Mouse (Mus musculus): ENCODE results near the gene Arfgef2.

Gene Arfgef2

DNA sequence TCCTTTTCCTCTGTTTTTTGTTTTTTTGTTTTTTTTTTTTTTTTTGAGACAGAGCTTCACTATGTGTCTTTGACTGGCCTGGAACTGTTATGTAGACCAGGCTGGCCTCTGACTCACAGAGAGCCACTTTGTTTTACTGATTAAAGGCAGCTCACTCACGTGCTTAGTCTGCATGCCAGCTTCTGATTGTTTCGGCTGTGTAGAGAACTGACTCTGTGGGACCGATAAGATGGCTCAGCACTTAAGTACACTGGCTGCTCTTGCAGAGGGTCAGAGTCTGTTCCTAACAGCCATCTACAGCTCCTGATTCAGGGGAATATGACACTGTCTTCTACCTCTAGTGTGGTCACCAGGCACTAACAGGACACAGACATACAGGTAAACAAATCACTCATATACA lies 57.1 kb downstream of the Arfgef2 start:
- DNase-seq (ENCODE audit: low spot score) = no peak

DNA sequence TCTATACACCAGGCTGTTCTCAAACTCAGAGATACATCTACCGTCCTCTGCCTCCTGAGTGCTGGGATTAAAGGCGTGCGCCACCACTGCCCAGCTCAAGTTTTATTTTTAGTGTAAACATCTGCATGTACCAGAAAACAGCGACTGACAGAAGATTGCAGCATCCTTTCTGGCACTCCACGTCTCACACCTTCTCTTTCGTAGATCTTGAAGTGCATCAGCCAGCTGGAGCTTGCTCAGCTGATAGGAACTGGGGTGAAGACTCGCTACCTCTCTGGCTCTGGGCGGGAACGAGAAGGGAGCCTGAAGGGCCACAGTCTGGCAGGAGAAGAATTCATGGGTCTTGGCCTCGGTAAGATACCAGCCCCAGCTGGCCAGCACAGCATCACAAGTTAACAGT lies 60.1 kb downstream of the Arfgef2 start:
- no peak for DNase-seq (ENCODE audit: low spot score)

DNA sequence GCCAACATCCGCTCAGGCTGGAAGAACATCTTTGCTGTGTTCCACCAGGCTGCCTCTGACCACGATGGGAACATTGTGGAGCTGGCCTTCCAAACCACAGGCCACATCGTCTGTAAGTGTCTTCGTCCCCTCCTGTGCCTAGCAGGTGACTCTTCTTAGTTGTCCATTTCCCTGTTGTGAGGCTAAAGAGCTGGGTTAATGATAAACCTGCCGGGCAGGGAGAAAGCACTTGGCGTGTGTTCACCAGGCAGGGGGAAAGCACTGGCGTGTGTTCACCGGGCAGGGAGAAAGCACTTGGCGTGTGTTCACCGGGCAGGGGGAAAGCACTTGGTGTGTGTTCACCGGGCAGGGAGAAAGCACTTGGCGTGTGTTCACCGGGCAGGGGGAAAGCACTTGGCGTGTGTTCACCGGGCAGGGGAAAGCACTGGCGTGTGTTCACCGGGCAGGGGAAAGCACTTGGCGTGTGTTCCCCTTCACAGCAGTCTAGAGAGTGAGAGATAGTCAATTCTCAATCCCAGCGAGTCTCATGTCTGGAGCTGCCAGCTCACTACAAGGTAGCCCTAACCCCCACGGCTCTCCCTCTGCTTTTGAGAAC lies 65.0 kb downstream of the Arfgef2 start:
- no peak for DNase-seq (ENCODE audit: low spot score)

DNA sequence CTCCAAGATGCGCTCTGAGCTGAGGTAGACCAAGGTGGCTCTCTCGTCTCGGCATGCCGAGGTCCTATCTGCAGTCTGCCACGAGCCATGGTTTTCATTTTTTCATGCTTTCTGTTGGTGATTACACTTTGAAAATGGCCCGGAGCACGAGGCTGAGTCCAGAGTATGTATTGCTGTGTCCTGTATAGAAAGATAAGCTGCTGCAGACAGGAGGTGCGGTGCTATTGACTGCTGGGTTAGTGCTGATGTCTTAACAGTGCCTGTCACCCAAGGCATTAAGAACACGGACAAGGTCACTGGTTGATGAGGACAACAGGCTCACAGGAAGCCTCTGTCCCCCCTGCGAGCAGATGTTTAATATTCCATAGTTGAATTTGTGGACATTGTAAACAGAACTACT lies 65.5 kb downstream of the Arfgef2 start:
- DNase-seq (ENCODE audit: low spot score) = no peak

DNA sequence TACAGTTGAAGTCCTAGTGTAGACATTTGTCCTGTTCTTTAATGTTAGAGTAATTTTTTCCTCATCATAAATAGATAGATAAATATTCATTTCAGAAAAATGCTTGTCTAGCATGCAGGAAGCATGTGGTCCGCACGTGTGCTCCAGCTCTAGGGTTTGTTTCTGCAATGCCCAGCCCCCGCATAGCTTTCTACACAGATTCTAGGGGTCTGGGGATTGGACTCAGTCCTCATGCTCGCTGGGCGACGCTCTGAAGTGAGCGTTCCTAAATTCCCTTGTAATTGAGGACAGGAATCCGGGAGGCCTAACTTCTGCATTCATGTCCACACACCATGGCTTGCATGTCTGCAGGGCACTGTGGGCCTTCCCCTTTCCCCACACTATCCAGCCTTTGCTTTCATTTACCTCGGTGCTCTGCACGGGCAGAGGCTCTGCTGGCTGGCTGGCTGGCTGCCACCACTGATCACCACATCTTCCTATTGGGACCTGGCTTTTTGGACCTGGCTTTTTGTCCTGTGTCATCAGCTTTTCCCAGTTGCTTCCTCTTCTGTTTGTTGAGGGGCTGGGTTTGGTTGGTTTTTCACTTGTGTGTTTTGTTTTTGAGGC lies 69.4 kb downstream of the Arfgef2 start:
- DNase-seq (ENCODE audit: low spot score) = no peak

DNA sequence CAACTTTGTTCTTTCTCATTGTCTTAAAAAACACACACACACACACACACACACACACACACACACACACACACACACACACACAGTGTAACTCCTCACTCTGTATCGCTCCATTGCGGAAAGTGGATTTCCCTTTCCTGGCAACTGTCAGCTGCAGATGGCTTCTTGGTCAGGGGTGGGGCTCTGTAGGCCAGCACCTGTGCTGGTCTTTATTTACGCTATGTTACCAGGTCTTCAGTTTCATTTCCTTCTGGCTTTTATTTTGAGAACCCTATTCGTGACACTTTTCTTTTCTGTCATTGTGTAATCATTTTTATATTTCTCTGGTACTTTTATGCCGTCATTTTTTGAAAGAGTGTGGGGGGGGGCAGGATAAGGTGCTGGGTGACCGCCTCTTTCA lies 70.2 kb downstream of the Arfgef2 start:
- no peak for DNase-seq (ENCODE audit: low spot score)

DNA sequence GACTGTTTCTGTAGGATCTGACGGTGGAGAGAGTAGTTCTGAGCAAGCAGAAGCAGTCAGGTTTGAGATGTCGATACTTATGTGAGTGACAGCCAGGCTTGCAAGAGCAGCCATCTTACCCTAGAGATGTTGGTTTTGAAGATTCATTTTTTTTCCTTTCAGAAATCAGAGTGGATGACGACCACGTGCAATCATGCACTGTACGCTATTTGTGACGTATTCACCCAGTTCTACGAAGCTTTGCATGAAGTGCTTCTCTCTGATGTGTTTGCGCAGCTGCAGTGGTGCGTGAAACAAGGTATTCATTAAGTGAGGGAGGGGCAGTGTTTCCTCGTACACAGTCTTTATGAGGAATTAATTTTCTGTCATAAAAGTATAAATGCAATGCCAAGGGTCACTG lies 70.9 kb downstream of the Arfgef2 start:
- no peak for DNase-seq (ENCODE audit: low spot score)

DNA sequence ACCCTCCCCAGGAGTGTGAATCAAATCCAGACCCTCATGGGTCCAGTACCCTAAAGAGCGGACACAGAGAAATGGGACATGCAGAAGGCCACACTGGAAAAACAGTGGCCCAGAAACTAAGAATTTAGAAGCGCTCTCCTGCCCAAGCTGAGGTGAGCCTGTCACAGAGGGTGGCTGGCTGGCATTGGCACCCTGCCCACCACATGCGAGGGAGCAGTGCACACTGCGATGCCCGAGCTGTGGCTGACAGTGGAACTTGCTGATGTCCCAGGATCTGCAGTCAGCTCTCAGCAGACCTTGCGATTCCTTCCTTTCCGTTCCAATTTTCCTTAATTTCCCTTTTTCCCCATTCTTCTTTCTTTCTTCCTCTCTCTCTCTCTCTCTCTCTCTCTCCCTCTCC lies 79.7 kb downstream of the Arfgef2 start:
- no peak for DNase-seq (ENCODE audit: low spot score)

DNA sequence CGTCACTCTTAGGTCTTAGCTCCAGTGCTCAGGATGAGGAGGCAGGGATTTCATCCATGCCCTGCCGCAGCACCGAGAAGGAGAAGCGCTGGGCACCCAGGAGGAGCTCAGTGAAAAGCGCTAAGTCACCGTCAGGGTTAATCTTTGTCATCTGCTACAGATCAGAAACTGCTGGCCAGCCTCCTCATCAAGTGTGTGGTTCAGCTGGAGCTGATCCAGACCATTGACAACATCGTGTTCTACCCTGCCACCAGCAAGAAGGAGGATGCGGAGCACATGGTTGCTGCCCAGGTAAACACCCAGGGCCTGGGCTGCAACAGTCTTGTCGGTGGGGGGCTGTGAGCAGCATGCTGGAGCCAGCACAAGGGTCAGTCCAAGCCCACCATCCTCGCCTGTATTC lies 80.2 kb downstream of the Arfgef2 start:
- DNase-seq (ENCODE audit: low spot score) = no peak

DNA sequence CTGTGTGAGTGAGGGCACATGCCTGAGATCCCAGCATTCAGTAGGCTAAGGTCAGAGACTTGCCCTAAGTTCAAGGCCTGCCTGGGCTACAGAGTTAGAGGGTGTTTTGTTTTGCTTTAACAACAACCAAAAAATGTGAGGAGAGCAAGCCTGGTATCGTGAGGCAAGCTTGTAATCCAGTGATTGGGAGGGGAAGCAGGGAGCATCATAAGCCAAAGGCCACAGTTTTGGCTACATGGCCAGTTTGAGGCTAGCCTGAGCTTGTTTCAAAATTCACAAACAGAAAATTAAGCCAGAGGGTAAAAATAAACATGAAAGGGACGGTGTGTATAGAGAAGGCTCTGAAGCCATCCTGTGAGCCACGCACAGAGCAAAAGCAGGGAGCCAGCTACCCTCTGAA lies 80.8 kb downstream of the Arfgef2 start:
- no peak for DNase-seq (ENCODE audit: low spot score)

DNA sequence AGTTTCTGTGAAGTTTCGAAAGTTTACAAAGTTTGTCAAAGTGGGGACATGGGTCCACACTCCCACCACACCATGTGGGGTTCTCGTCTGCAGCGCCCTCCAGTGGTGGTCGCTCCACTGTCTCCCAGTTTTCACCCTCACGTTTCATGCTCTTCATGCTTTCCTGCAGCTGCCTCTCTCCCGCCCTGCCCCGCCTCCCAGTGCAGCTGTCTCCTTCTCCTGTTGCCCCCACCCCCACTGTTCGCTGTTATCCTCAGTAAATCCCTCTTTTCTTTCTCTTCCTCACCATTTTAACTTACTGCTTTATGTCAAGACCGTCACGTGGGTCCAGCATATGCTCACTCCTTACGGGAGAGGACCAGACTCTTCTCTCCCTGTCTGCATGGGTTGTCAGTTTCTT lies 82.4 kb downstream of the Arfgef2 start:
- DNase-seq (ENCODE audit: low spot score) = no peak

DNA sequence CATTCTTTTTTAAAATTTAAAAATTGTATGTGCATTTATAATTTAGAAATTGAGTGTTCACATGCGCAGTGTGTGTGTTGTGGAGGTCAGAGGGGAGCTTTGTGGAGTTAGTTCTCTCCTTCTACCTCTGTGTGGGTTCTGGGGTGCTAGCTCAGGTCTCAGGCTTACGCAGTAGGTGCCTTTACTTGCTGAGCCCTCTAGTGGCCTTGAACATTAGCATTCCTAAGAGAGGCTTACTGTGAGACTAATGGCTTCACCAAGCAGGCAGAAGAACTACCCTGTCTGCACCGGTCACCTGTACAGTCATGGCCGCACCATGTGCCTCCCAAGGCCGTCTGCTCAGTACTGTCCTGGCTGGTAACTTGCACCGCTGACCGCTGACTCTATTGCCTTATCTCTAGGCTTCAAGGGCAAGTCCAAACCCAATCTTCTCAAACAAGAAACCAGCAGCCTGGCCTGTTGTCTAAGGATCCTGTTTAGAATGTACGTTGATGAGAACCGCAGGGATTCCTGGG lies 86.0 kb downstream of the Arfgef2 start:
- no peak for DNase-seq (ENCODE audit: low spot score)

DNA sequence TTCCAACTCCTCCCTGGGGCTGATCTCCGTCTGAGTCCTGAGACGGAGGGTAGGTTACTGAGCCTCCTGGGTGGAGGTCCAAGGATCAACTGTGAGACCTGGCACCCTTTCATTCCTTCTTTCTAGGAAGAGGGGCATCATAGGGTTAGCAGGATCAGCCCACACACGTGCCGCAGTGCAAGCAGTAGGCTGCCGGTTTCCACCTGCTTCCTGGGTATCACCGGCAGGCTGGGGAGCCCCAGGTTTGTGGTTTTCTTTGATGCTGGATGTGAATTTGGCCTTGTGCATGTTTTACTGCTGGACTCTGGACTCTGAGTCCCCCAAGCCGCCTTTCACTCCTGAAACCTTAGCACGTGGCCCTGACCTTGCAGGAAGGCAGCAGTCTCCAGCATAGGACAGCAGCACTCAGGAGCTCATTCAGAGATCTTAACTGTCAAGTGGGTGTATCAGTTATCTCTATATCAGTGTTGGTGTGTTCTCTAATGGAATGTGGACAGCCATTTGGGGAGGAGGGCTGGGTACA lies 86.8 kb downstream of the Arfgef2 start:
- DNase-seq (ENCODE audit: low spot score) = no peak

DNA sequence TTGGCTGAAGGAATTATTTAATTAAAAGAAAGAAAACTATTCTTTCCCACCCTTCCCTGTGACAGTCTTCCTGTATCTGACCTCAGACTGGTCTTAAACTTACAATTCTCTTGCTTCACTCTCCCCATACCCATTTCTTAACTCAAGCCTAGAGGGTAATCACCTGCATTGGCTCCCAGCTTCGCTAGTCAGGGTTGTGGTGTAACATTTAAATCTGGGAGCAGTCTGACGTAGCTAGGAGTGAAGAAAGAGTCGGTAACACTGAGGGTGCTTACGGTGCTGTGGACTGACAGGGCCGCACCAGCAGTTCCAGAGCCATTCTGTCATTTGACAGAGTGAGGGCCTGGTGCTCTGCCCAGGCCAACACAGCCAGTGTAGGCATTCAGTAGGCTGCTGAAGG lies 87.6 kb downstream of the Arfgef2 start:
- DNase-seq (ENCODE audit: low spot score) = no peak

DNA sequence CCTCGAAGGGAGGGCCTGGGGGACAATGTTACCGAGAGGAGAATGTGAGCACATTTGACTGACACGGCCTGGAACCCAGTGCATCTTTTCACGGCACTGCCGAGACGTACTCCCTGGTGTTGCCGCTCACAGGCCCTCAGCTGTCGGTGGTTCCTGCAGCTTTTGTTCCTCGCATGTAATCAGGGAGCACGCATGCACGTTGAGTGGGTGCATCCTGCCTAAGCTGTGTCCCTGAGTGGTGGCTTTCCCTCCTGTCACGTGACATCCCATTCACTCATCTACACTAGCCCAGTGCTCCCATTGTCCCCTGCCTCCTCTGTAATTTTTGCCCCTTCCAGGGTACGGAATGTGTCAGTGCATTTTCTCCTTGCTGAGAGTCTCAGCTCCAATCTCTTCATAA lies 91.0 kb downstream of the Arfgef2 start:
- DNase-seq (ENCODE audit: low spot score) = no peak

DNA sequence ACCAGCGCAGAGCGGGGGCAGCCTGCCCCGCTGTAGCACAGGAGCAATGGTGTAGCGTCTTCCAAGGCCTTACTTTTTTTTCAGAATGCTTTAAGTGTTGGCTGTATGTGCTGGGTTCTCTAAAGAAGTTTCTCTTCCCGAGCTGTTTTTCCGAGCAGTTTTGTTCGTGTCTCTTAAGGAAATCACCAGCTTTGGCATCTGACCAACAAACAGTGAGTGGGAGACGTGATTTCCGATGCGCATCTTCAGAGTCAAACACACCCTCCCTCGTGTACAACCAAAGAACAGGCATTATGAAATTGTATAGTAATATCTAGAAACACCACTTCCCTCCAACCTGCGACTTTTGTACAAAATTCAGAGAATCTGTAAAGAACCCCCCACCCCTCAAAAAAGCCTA lies 91.6 kb downstream of the Arfgef2 start:
- DNase-seq (ENCODE audit: low spot score) = no peak

DNA sequence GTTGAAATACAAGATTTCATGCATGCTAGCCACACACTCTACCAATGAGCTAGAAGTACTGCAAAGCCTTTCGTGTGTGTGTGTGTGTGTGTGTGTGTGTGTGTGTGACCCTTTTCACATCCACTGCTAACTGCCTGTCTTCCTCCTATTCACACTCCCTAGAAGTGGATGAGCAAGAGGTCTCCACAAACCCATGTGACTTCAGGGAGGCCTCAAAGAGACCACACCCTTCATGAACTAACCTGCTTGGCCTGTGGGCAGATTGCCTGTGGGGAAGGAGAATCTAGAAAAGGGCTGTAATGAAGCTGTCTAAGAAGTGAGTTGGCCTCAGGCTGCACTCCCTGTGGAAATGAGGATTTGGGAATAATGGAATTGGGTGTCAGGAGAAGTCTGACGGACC lies 93.8 kb downstream of the Arfgef2 start:
- DNase-seq (ENCODE audit: low spot score) = no peak

DNA sequence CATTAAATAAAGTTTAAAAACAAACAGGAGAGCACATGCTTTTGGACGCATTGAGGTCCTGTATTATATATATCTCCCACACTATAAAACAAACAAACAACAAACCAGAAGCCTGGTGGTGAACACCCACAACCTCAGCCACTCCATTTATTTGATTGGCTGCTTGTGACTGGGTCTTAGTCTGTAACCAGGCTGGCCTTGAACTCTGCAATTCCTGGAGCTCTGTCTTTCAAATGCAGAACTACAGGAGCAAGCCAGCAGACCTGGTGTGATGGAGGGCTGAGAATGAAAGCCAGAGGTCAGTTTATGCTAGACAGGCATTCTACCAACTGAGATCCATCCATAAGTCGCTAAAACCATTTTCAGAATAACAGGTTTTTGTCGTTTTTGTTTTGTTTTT lies 94.4 kb downstream of the Arfgef2 start:
- DNase-seq (ENCODE audit: low spot score) = no peak

DNA sequence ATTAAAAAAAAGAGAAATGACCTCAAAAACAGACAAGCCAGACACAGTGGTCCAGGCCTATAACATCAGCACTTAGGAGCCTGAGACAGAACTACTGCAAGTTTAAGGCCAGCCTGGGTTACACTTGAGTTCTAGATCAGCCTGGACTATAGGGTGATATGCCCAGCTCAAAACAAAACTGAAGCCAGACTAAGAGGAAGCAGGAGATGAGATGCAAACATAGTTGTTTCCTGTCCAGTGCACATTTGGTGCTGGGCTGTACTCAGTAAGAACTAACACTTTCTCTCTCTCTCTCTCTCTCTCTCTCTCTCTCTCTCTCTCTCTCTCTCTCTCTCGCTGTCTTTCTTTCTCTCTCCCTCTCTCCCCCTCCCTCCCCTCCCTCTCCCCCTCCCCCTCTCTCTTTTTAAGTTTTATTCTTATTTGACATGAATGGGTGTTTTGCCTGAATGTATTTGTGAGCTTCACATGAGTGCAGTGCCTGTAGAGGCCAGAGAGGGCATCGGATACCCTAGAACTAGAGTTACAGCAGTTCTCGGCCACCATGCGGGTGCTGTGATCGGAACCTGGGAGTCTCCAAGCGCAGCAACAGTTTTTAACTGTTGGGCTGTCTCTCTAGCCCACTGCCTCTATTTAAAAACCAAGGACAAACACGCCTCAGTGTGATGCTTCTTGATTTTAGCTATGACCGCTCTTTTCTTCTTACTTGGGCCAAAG lies 95.6 kb downstream of the Arfgef2 start:
- no peak for DNase-seq (ENCODE audit: low spot score)

DNA sequence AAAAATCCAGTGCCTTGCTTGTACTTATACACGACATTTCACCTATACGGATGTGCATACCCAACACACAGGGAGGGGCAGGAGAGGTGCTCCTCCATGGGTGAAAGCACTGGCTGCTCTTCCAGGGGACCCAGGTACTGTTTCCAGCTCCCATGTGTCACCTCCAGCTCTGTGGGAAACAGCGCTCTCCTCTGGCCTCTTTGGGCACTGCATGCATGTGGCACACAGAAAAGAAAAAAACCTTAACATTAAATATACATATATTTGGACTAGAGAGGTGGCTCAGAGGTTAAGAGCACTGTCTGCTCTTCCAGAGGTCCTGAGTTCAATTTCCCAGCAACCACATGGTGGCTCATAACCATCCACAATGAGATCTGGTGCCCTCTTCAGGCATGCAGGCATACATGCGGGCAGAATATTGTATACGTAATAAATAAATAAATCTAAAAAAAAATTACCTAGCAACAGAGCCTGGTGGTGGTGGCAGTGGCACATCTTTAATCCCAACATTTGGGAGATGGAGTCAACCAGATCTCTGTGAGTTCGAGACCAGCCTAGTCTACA lies 98.4 kb downstream of the Arfgef2 start:
- DNase-seq (ENCODE audit: low spot score) = no peak

DNA sequence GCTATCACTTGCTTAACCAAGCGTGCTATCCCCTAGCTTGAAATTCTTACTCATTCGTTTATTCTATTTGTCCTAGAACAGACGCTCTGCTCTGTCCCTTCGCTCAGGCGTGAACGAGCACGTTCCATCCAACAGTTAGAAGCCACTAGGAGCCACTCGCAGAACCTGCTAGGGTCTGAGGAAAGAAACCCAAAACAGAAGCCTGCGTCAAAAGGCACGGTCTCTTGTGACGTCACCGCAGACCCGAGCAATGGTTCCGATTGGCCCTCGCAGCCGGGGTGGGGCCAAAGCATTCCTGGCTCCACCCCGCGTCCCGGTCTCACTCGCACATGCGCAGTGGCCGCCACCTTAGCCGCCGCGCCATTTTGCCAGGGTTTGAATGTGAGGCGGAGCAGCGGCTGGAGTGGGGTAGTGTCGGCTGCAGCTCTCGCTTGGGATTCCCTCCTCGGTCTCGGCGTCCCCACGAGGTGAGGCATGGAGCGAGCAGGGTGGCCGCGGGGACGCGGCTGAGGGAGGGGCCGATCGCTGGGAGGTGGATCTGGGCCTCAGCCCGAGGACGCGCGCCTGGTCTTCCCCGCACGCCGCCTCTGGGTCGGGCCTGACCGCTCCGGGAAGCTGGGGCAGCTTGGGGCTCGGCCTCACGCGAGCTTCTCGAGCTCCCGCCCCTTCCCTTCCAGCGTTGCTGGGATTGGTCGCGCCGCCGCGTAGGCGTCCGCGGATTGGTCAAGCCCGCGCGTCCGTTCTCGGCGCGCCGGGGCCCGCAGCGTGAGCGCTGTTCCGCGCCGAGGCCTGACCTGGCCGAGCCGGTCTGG lies 100.5 kb downstream of the Arfgef2 start, which contains the start of gene Cse1l:
Cse1l (plus strand) TSS at position 330 of the 812 bp plus-strand sequence.
- peak; percentile 97 for DNase-seq (ENCODE audit: low spot score)
